Mouse (Mus musculus) embryo, embryonic 10 days (tissue): ENCODE measurements around the gene Plekha6.

Experiments
- DNase-seq: peaks from one replicate; pipeline ENCODE4 v3.0.0-alpha.2; 2015; ENCODE audit warnings: low spot score

Gene Plekha6

DNA sequence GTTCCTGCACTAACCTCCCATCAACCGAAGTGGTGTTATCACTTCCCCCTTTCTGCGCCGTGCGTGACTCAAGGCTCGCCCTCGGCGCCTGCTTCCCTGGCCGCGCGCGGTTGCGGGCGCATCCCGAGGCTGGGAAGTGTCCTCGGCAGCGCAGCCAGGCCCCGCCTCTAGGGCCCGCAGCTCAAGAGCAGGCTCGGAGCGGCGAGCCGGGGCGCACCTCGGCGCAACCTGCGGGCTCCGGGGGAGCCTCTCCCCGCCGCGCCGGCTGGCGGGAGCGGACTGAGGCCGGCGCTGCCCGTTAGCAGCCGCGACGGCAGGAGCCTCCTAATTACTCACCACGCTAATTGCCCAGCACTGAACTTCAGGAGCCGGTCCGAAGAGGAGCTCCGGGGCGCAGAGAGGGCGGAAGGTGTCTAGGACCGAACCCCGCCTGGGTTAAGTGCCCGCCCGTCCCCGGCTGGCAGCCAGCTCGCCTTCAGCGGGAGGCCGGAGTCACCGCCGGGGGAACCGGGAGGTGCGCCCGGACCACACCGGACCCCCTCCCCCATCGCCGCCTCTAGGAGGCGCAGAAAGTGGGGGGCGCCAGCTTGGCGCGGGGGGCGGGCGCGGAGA, at the start of gene Plekha6:
TSS of gene Plekha6 (plus strand) at position 391 of the 612 bp plus-strand sequence.
- DNase-seq, result peak; percentile 64

DNA sequence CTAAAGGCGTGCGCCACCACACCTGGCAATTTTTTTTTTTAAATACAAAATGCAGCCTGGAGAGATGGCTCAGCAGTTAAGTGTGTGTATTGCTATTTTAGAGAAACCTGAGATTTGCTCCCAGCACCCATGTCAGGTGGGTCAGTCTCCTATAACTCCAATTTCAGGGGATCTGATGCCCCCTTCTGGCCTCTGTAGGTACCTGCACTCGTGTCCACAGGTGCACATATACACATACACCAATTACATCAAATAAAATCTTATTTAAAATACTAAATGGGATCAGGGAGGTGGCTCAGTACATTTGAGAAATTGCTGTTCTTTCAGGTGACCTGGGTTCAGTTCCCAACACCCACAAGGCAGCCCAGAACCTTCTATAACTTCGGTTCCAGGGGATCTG, 47.9 kb upstream of the Plekha6 start:
- no peak for DNase-seq

DNA sequence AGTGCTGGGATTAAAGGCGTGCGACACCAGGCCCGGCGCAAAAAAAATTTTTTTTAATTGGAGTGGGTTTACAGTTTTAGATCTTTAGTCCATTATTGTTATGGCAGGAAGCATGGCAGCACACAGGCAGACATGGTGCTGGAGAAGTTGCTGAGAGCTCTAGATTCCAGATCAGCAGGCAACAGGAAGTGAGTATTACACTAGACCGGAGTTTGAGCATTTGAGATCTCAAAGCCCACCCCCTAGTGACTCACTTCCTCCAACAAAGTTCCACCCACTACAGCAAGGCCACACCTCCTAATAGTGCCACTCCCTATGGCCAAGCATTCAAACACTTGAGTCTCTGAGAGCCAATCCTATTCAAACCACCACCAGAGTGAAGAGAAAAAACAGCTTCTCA, 45.9 kb upstream of the Plekha6 start:
- DNase-seq, result no peak

DNA sequence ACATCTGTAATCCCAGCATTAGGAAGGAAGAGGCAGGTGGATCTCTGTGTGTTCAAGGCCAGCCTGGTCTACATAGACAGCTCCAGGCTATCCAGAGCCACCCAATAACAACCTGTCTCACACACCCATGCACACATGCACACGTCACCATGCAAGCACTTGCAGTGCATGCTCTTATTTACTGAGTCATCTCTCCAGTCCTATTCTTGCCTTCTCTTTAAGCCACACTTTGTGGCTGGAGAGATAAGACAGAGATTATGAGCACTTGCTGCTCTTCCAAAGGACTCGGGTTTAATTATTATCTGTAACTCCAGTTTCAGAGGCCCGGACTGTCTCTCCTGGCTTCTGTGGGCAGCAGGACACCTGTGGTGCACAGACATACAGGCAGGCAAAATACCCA, 45.2 kb upstream of the Plekha6 start:
- no peak for DNase-seq

DNA sequence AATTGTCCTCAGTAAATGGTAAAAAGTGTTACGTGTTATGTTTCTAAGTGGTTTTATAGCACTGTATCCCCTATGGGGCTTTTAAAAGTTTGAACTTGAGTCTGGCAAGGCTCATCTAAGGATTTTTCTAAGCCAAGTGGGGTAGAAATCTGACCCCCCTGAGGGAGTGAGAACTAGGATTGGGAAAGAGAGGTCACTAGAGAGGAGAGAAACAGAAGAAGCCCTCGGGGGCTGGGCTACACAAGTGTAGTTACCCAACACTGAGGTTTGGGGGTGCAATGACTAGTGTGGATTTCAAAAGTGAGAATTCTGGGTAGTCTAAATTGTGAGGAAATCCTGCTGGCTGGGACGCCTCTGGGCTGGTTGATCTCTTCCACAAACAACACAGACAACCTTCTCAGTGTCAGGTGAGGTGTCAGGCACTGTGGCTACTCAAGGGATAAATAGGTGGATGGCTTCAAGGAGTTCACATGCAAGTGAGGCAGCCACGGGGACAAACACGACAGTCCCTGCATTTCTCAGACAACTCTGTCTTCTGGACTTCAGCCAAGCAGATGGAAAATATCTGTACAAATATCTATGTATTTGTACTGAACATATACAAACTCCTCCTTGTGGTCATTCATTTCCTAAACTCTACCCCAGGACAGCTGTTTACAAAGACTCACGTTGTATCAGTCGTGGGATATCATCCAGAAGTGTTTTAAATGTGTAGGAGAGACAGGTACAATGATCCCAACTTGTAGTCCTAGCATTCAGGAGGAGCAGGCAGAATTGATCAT, 43.9 kb upstream of the Plekha6 start:
- DNase-seq, result no peak

DNA sequence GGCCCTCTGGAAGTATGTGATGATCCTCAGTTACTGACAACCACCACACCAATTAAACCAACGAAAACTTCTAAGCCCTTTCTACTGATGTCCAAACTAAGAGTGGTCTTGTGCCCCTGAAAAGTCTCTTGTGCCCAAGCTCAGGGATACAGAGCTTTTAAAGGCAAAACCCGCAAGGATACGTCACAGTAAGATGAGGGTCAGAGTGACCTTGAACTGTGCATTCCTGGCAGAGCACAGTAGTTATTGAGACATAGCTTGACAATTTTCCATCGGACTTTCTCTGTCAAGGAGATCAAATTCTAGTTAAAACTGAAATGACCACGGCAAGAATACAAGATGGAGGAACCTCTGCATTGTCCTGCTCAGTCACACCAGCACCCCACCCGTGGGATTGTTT, 42.8 kb upstream of the Plekha6 start:
- DNase-seq, result no peak

DNA sequence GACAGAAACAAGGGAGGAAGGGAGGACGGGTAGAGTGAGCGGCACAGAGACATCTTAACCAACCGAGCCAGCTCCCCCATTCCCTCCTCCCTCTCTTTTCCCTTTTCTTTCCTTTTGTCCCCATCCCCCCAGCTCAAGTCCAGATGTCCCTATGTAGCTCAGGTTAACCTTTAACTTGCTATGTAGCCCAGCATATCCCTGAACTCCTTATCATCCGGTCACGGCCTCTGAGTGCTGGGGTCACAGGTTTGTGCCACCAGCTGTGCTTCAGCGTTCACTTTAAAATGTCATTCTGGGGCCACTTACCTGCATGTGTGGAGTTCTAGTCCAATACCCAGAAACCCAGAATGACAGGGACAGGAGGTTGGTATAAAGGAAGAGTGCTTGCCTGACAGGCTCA, 39.9 kb upstream of the Plekha6 start:
- no peak for DNase-seq

DNA sequence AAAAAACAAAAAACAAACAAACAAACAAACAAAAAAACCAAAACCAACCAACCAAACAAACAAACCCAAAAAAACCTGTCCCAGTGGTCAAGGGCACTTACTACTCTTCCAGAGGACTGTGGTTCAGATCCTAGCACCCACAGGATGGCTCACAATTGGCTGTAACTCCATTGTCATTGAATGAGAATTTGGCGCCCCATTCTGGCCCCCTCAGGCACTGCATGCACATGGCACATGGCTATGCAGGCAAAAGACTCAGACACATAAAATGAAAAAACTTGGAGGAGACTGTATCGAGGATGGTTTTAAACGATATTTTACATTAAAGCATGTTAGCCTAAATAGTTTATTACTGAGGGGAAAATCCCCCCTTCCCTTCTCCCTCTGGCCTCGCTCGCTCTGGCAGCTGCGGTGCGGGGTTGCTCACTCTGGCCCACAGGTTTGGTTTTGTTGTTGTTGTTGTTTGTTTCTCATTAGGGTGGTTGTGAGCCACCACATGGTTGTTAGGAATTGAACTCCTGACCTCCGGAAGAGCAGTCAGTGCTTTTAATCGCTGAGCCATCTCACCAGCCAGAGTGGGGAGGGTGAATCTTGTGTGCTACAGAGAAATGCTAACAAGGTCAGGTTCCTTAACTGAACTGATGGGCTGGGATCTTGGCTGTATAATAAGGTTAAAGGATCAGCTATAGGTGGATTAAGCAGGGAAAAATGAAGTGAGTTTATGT, 38.2 kb upstream of the Plekha6 start:
- DNase-seq, result no peak

DNA sequence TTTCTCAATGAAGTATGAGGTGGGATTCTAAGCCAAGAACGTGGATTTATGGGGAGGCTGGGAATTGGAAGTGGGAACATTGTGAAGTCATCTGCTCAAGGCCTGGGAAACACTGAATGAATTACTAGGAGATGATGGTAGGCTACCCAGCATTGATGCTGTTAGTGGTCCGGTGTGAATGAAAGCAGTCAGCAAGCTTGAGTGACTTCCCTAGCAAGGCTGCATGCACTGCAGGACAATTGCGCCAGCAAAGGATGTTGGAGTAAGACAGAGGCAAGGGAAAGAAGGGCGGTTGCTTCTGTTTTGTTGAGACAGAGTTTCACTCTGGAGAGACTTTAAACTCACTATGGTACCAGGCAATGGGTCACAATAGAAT, 37.7 kb upstream of the Plekha6 start:
- no peak for DNase-seq

DNA sequence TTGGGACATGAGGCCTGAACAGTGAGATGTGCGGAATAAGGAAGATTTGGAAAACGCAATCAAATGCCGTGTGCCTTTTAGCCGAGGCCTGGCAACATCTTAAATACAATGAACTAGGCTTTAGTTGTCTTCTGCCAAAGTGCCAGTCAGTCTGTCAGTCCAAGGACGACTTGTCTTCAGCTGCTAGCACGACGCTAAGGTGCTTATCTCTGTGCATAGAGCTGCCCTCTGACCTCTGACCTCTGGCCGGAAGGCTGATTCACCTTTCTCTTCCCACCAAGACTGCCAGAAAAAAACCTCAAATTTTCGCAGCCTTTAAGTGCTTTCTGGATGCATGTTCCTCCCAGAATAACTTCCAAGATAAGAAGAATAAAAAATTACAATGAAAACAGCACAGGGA, 36.7 kb upstream of the Plekha6 start:
- DNase-seq, result no peak

DNA sequence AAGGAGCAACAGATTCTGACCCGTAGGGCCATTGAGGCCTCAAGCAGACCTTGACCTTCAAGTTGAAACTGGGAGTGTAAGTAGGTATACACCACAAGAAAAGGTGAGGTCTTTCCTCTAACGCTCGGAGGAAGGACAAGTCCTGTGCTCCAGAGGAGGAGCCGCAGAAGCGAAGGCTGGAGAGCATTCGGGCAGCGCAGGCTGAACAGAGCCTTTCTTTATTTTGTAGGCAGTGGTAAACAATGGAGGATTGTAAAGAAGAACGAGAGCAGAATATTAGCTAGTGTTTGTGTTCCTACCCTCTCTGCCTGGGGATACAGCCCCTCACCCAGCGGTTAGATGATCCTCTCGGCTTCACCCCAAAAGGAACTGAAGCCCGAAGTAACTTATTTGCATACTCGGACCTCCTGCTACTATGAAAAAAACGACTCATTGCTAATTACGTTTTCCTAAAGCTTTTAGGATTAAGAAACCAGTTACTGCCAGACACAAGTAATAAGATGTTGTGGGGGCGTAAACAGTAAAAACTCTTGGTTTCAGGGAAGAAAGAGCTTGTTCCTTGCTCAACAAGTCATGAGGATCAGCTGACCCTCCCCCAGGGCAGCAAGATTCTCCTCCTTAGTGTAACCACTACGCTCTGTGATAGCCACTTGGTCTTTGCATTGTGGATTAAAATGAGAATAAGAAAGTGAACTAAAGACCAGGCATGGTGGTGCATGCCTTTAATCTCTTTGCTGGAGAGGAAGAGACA, 34.4 kb upstream of the Plekha6 start:
- peak; percentile 37 for DNase-seq

DNA sequence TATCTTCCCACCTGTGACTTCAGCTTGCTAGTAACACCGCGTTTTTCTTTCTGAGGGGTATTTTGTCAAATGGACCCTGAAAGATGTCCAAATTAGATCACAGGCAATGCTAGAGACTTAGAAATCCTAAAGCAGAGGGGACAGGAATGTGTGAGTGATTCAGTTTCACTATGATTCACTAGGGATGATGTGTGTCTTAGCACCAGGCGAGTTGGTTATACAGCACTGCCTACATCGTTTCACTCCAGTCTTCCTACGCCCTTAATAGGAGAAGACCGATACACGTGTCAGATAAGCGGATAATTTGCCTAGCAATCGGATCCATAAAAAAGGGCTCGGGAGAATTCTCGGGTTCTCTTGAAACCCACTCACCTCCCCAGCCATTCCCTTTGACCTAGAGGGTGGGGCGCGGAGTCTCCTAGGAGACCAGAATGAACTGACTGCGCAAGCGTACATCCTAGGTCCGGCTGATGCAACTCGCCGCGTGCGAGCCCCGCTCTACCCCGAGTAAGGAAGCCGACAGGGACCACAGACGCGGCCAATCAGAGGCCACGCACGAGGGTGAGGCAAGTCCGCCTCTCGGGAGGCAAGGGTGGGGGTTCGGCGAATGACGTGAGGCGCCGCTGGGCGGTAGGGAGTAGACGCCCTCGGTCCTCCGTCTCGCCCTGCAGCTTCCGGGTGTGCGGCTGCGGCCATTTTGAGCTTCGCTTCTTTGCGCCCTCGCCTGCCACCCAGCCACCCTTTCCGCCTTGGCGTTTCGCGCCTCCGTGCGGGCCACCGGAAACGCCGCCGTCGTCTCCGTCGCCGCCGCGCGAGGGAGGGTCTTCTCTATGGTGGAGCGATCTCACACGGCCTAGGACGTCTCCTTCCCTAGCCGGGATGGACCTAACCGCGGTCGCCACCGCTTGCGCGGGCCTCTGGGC, 33.1 kb upstream of the Plekha6 start, which contains the start of gene Ppp1r15b:
TSS of gene Ppp1r15b (plus strand) at position 506 of the 923 bp plus-strand sequence.
- DNase-seq, result peak; percentile 99

DNA sequence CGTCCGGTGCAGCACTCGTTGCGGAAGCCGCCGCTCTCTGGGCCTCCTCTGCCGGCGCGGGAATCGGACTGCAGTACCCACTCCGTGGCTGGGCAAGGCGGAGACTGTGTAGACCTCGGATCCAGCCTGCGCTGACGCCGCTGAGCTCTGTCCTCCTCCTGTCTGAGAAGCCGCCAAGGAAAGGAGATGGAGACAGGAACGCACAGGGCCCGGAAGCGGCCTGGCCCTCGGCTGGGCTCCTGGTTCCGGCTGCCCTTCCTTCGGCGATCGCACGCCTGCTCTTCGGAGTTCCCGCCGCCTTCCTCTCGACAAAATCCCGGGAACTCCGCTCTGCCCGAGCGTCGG, 32.5 kb upstream of the Plekha6 start:
- no peak for DNase-seq

DNA sequence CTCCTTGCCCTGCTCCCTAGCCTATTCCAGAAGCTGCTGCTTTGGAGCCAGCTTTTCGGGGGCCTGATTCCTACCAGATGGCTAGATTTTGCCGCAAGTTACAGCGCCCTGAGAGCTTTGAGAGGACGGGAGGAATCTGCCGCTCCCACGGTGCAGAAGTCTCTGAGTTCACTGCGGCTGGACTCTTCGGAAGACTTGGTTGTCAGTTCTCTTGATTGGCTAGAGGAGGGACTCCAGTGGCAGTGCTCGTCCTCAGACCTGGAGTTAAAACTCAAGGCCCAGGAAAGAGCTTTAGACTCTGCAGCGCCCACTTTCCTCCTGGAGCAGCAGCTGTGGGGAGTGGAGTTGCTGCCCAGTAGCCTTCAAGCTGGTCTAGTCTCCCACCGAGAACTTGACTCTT, 32.1 kb upstream of the Plekha6 start:
- no peak for DNase-seq

DNA sequence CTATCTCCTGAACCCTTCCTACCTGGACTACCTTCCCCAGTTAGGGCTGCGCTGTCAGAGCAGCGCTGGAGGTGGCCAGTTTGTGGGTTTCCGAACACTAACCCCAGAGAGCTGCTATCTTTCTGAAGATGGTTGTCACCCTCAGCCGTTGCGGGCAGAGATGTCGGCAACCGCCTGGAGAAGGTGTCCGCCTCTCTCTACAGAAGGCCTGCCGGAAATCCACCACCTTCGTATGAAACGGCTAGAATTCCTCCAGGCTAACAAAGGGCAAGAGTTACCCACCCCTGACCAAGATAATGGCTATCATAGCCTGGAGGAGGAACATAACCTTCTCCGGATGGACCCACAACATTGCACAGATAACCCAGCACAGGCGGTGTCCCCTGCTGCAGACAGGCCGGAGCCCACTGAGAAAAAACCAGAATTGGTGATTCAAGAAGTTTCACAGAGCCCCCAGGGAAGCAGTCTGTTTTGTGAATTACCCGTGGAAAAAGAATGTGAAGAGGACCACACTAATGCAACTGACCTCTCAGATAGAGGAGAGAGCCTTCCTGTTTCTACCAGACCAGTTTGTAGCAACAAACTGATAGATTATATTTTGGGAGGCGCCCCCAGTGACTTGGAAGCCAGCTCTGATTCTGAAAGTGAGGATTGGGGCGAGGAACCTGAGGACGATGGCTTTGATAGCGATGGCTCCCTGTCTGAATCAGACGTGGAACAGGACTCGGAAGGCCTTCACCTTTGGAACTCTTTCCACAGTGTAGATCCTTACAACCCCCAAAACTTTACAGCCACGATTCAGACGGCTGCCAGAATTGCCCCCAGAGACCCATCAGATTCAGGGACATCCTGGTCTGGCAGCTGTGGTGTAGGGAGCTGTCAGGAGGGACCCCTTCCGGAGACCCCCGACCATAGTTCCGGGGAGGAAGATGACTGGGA, 31.4 kb upstream of the Plekha6 start:
- DNase-seq, result no peak

DNA sequence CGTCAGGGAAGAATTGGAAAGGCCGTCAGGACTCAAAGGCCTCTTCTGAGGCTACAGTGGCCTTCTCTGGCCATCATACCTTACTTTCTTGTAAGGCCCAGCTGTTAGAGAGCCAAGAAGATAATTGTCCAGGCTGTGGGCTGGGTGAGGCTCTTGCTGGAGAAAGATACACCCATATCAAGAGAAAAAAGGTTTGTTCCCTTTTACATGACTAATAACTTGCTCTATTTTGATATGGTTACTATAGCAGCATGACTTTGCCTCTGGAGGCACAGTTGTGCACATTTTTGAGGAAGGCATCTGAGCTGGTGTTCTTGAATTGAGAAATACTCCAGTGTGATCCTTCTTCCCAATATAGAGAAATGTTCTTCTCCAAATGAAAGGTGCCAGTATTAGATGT, 30.6 kb upstream of the Plekha6 start:
- no peak for DNase-seq

DNA sequence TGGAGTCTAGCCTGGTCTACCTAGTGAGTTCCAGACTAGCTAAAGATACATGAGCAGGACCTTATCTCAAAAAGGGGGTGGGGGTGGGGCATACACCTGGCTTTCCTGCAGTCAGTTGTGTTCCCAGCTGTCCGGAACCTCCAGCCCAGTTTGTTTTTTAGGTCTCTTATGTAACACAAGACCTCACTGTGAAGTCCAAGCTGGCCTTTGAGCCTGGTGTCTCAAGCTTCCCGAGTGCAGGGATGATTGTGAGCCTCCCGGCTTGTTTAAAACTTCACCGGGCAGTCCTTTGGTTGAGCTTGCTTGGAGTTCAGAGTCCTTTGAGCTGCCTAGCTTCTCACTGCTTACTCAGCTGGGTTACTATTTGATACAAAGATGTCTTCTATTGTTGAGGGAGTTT, 29.9 kb upstream of the Plekha6 start:
- no peak for DNase-seq

DNA sequence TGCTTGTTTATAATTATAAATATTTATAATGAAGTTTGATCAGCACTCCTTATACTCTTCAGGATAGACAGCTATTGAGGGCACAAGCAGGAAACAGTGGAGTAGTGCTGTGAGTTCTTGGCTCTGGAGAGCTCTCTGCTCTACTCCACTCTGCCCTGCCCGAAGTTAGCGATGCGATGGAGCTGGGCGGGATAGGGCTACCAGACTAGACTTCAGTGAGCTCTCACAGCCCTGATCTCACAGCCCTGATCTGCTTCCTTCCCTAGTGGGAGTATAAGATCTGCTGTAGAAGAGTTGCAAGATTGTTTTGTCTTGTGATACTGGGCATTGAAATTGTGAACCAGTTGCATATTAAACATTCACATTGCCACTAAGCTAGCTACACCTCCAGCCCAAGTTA, 29.1 kb upstream of the Plekha6 start:
- DNase-seq, result no peak

DNA sequence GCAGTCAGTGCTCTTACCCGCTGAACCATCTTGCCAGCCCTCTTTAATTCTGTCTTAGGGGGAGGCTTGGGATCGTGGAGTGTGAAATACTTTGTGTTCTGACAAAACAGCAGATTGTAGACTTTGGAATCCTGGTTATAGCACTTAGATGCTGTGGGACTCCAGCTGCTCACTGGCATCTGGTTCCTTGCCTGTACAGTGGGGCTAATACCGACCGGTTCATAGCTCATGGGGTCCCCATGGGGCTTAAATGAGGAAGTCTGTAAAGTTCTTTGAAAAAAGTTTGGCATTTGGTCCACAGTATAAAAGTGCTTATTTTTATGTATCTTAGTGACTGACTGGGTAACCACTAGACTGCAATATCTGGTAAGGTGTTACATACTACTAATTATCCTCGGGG, 28.2 kb upstream of the Plekha6 start:
- no peak for DNase-seq

DNA sequence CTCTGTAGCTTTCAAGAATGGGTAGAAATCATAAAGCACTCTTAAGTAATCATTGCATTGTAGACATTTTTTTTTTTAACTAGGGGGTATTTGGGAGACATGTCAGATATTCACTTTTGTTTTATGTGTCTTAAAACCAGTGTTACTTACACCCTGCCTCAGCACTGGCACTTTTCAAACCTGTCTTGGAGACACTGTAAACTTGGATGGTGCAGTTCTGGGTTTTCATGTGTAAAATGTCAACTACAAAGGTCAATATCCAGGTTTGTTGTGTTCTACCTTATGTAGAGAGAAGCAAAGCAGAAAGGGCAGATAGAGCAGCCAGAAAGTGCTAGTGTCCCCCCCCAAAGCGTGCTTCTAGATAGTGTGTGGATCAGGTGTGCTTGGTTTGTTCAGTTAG, 25.6 kb upstream of the Plekha6 start:
- DNase-seq, result no peak
